Mouse (Mus musculus): ENCODE measurements at regions not wholly inside any gene's neighbourhood (a gene's known extent, or its start where the extent isn't known, plus 50 kb on each side); places are given as distances from the start of the nearest gene placed in this dataset.

DNA sequence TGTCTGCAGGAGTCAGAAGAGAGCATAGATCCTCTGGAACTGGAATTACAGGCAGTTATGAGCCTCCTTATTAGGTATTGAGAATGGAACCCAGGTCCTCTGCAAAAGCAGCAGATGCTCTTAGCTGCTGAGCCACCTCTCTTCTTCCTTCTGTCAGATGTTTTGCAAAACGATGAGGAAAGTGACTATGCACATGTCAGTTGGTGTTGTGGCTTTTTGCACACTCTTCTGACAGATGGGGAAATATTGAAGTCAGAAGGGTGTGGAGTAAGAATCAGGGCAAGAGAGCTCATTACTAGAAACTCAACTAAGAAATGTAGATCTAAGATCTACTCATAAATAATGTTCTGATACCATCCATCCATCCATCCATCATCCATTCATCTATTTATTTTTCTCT lies 102.4 kb downstream of the Cdca7 start:
- no peak for ATAC-seq (ENCODE audit: low FRiP score)
- Histone ChIP-seq H3K9me3 (no peaks in the 10 kb centered on the region), H3K4me1 (replicated peaks) (no peaks in the 10 kb centered on the region), H3K4me3 (no peak overlapping the region), H3K27me3 (0 out of 2 replicates have a peak, but pooled peaks cover 2% of the 10 kb centered on the region), H3K9ac (no peak overlapping the region), H3K36me3 (no peaks in the 10 kb centered on the region), H3K27ac (no peak overlapping the region), H3K4me2 (no peak overlapping the region)
- WGBS = 79% methylated on average over 1 of the region's 1 CpGs

DNA sequence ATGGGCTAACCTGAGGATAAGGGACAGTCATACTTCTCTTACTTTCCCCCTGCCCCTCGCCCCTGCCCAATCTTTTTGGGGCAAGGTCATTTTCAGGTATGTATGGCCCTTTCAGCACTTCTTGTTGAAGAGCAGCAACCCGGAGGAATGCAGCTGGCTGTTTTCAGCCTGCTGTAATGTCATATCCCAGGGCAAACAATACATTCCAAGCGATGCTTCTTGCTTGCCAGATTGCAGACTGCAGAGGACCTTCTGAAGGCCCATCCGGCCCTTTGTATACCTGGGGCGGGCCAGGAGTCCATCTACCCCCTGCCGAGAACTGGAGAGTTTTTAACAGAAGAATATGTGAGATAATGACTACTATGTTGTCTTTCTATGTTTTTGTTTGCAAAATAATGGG lies 105.2 kb downstream of the Cdca7 start:
- no peaks in the 10 kb centered on the region for H3K36me3 ChIP-seq
- H3K9me3 ChIP-seq = no peaks in the 10 kb centered on the region
- no peak overlapping the region for H3K9ac ChIP-seq
- no peaks in the 10 kb centered on the region for H3K4me1 ChIP-seq (replicated peaks)
- ATAC-seq (ENCODE audit: low FRiP score) = no peak
- no peak overlapping the region for H3K4me2 ChIP-seq
- 86% methylated on average over 6 of the region's 6 CpGs for WGBS
- no peaks in the 10 kb centered on the region for H3K27me3 ChIP-seq
- no peak overlapping the region for H3K27ac ChIP-seq
- H3K4me3 ChIP-seq = no peak overlapping the region

DNA sequence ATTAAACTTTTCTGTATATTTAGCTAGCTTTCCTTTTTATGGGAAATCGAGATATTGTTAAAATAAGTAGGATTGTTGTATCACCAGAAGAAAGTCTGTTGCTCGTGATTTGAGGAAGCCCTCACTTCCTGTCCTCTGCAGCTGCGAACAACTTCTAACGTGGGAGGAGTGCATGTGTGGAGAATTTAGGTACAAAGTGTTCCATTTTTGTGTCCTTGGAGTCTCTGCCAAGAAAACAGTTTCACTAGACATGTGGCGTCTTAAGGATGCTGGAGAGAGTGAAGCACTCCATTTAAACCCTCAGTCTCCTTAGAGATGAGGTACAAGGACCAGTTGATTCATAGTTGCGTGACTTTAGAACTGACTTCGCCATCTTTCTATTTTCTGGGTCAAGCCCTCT lies 112.9 kb downstream of the Cdca7 start:
- 88% methylated on average over 7 of the region's 7 CpGs for WGBS
- no peaks in the 10 kb centered on the region for H3K36me3 ChIP-seq
- H3K9me3 ChIP-seq = no peaks in the 10 kb centered on the region
- peaks cover 10% of the 10 kb centered on the region for H3K4me1 ChIP-seq (replicated peaks)
- no peak overlapping the region for H3K4me3 ChIP-seq
- H3K4me2 ChIP-seq = no peak overlapping the region
- no peak overlapping the region for H3K27ac ChIP-seq
- H3K9ac ChIP-seq = no peak overlapping the region
- ATAC-seq (ENCODE audit: low FRiP score) = no peak
- peaks cover 19% of the 10 kb centered on the region; the same call in 1 of the 2 replicates for H3K27me3 ChIP-seq

DNA sequence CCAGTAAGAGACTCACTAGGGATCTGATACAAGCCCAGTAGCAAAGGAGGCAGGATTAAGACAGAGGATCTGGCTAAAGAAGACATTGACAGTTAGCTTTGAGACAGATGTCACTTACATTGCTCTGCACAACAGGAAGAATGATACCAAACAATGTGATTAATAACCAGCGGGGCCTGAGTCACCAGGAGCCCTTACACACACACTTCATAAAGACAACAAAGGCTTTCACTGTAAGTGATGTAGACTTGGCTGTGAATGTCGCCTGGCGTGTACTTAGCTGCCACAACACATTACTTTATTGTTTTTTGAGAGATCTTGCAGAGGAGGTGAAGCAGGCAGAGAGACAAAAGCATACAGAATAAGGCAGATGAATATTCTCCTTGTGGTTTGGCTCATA lies 116.1 kb downstream of the Cdca7 start:
- Histone ChIP-seq H3K36me3 (no peaks in the 10 kb centered on the region), H3K4me2 (no peak overlapping the region), H3K27me3 (peaks cover 24% of the 10 kb centered on the region; the same call in 1 of the 2 replicates), H3K9ac (no peak overlapping the region), H3K27ac (no peak overlapping the region), H3K4me3 (no peak overlapping the region), H3K9me3 (no peaks in the 10 kb centered on the region), H3K4me1 (replicated peaks) (peaks cover 10% of the 10 kb centered on the region)
- WGBS = 19% methylated on average over 3 of the region's 3 CpGs
- no peak for ATAC-seq (ENCODE audit: low FRiP score)

DNA sequence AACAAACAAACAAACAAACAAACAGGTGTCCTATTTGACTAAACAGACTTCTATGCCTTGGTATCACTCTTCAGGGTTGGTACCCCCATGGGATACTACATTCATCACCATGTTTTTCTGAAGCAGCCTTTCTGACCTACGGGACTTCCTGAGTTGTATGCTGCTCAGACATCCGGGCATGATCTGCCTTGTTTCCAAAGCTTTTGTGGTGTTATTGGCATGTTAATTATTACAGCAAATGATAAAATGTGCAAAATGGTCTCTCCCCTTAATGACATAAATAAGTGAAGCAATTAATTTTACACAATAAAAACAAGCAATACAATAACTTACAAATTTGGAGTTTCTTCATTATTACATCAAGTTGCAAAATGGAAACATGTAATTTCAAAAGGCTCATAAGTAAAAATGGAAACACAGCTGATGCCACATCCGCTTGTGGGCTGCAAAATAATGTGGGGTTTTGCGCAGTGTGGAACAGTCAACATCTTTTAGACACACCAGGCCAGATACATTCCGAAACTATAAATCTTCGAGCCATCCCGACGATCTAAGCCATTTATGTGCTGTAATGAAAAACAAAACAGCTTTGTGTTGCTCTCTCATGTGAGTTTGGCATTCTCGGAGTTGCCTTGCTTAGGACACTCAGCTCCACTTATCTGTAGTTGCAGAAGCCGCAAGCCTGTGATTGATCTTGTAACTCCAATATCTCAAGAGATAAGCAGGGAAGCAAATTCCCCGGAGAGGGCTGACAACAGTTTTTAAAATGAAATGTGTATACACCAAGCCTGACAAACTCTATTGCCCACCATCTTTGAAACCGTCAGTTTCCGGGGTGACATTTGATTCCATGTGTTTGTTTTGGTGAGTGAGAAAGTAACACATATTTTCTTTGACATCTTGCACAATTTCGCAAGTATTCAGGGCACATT lies 121.3 kb downstream of the Cdca7 start:
- H3K4me3 ChIP-seq = no peak overlapping the region
- no peaks in the 10 kb centered on the region for H3K36me3 ChIP-seq
- H3K27me3 ChIP-seq = peaks cover 18% of the 10 kb centered on the region; the same call in 1 of the 2 replicates
- peaks cover 16% of the 10 kb centered on the region for H3K4me1 ChIP-seq (replicated peaks)
- H3K27ac ChIP-seq = no peak overlapping the region
- H3K4me2 ChIP-seq = peak overlapping the region; percentile 0; the same call in 1 of the 2 replicates
- H3K9me3 ChIP-seq = no peaks in the 10 kb centered on the region
- 49% methylated on average over 14 of the region's 14 CpGs for WGBS
- no peak for ATAC-seq (ENCODE audit: low FRiP score)
- H3K9ac ChIP-seq = no peak overlapping the region

DNA sequence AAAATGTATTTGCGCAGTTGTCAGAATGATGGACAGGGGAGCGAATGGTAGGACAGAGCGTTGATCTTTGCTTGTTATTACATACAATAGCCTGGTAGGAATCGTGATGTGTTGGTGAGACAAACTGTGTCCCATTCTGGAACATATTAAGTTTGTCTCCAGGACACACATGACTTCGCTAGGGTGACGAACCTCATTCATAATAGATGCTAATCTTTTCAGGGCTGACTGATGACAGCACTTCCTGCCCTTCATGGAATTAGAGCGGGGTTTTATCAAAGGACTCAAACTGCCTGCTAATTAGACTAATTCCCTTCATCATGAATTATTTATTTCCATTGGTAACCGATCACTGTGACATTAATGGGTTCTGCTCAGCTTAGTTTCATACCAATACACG lies 122.0 kb downstream of the Cdca7 start:
- no peaks in the 10 kb centered on the region for H3K9me3 ChIP-seq
- 23% methylated on average over 9 of the region's 9 CpGs for WGBS
- no peak overlapping the region for H3K4me3 ChIP-seq
- H3K36me3 ChIP-seq = no peaks in the 10 kb centered on the region
- no peak overlapping the region for H3K27ac ChIP-seq
- peaks cover 21% of the 10 kb centered on the region; the same call in 1 of the 2 replicates for H3K27me3 ChIP-seq
- H3K4me1 ChIP-seq (replicated peaks) = peaks cover 12% of the 10 kb centered on the region
- H3K4me2 ChIP-seq = peak overlapping the region; percentile 0; the same call in 1 of the 2 replicates
- ATAC-seq (ENCODE audit: low FRiP score) = peak; percentile 43; the same call in 1 of the 2 replicates
- no peak overlapping the region for H3K9ac ChIP-seq

DNA sequence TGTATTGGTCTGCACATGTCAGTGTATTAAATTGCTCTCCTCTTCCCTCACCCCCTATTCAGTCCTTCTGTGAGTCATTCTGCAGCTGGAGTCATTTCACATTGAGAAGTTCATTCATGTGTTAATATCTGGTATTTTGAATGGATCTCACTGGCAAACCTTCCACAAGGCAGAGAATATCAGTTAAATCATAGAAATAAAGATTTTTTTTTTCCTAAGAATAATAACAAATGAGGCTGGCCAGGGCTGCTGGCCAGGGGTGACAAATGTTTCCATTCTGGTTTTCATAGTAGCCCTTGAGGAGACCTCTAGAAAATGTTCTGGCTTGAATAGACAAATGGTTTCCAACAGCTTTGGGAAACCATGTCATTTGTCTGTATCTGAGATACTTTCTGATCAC lies 124.8 kb downstream of the Cdca7 start:
- Histone ChIP-seq H3K36me3 (no peaks in the 10 kb centered on the region), H3K4me3 (no peak overlapping the region), H3K9ac (no peak overlapping the region), H3K27ac (no peak overlapping the region), H3K4me1 (replicated peaks) (peaks cover 15% of the 10 kb centered on the region), H3K9me3 (no peaks in the 10 kb centered on the region), H3K4me2 (no peak overlapping the region), H3K27me3 (peaks cover 21% of the 10 kb centered on the region; the same call in 1 of the 2 replicates)
- ATAC-seq (ENCODE audit: low FRiP score) = no peak

DNA sequence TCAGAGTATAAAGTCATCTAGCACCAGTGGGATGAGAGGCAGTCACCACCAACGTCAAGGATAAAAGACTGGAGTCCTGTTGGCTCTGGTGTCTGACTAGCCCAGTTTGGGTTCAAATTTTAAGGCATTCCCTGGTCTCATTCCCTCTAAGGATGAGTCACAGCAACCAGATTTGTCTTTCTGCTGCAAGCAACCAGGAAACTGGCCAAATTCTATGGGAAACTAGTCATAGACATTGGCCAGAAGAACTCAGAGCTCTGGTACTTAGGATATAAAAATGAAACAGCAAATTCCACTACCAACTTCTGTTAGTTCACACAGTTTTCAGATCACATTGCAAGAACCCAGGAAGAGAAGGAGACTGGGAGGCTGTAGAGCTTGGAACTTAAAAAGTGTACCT lies 126.2 kb downstream of the Cdca7 start:
- no peak overlapping the region for H3K4me2 ChIP-seq
- no peak for ATAC-seq (ENCODE audit: low FRiP score)

DNA sequence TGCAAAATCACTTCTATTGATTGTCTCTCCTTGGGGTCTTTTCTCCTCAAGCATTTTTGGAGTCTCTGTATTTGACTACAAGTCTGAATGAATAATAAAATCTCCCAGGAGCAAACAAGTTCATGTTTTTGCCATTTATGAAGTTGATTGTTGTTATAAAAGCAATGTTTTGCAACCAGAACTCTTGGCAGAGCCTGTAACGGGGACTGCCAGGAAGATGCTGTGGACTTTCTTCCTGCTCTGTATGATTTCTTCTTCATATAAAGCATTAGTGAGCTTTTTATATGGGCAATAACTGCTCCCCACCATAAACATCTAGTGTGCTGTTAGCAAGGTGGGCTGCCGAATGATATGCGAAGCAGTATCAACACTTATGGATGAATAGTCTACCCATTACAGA lies 136.3 kb downstream of the Cdca7 start:
- H3K4me3 ChIP-seq = no peak overlapping the region
- no peak overlapping the region for H3K4me2 ChIP-seq
- H3K27ac ChIP-seq = no peak overlapping the region
- no peaks in the 10 kb centered on the region for H3K9me3 ChIP-seq
- H3K9ac ChIP-seq = no peak overlapping the region
- 95% methylated on average over 3 of the region's 3 CpGs for WGBS
- H3K27me3 ChIP-seq = peaks cover 17% of the 10 kb centered on the region
- no peaks in the 10 kb centered on the region for H3K36me3 ChIP-seq
- H3K4me1 ChIP-seq (replicated peaks) = peaks cover 7% of the 10 kb centered on the region; the same call in 1 of the 2 replicates
- no peak for ATAC-seq (ENCODE audit: low FRiP score)

More for the DNA sequence above, 126.2 kb downstream of the Cdca7 start:
- Histone ChIP-seq H3K4me1 (replicated peaks) (peaks cover 15% of the 10 kb centered on the region), H3K9me3 (no peaks in the 10 kb centered on the region), H3K4me3 (no peak overlapping the region), H3K36me3 (no peaks in the 10 kb centered on the region), H3K9ac (no peak overlapping the region), H3K27me3 (peaks cover 16% of the 10 kb centered on the region; the same call in 1 of the 2 replicates), H3K27ac (no peak overlapping the region)
- 69% methylated on average over 1 of the region's 1 CpGs for WGBS

DNA sequence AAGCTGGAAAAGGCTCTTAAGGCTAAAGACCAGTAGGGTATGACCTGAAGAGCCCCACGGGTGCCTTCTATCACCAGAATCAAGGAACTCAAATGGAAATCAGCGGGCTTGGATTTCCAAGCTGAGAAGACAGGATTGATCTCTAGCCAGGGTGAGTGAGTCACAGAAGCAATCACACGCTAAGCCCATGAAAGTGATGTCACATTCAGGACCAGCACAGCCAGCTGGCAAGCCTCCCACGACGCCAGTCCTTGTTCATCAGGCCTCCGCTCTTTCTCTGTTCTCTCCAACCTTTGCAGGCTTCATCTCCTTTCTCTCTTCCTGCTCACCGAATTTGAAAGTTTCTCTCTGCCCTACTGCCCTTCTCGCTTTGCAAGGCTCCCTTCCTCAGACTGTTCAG lies 138.3 kb downstream of the Cdca7 start:
- Histone ChIP-seq H3K36me3 (no peaks in the 10 kb centered on the region), H3K4me3 (no peak overlapping the region), H3K9ac (no peak overlapping the region), H3K4me2 (no peak overlapping the region), H3K27me3 (peaks cover 22% of the 10 kb centered on the region), H3K27ac (no peak overlapping the region), H3K4me1 (replicated peaks) (peaks cover 9% of the 10 kb centered on the region; the same call in 1 of the 2 replicates), H3K9me3 (no peaks in the 10 kb centered on the region)
- ATAC-seq (ENCODE audit: low FRiP score) = no peak
- 60% methylated on average over 8 of the region's 8 CpGs for WGBS

DNA sequence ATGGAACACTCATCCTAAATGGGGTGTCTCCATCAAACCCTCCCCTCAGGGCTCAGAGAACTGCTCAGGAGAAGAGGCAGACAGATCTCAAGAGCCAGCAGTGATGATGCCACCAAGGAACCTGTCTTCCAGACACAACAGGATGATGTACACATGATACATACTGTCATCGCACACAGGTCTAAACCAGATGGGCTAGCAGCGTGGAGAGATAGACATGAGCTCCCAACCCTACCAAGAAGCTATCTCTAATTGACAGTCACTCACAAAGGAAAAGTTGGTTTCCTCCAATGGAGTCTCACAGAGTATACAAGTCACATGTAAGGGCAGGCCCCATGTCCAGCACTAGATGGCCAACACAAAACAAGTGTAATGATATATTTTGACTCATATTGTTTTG lies 139.9 kb downstream of the Cdca7 start:
- ATAC-seq (ENCODE audit: low FRiP score) = no peak
- peaks cover 22% of the 10 kb centered on the region for H3K27me3 ChIP-seq
- WGBS = 97% methylated on average over 2 of the region's 2 CpGs

DNA sequence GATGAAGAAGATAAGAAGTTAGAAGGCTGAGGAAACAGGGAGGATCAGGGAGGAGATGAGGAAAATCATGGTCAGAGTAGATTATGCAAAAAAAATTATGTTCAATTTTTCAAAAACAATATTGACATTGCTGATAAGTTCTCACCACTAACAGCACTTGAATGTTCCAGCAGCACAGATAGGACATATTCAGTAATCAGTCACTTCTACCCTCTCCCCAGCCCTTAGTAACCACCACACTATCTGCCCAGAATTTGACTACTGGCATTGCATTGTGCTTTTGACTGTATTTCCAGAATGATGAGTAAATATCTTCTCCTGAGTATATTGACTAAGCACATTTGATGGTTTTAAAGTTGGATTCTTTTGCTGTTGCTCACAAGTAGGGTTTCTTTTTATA lies 140.5 kb downstream of the Cdca7 start:
- Histone ChIP-seq H3K4me1 (replicated peaks) (peaks cover 21% of the 10 kb centered on the region), H3K9ac (no peak overlapping the region), H3K27me3 (peaks cover 22% of the 10 kb centered on the region), H3K4me3 (no peak overlapping the region), H3K27ac (no peak overlapping the region), H3K4me2 (no peak overlapping the region), H3K9me3 (no peaks in the 10 kb centered on the region), H3K36me3 (no peaks in the 10 kb centered on the region)
- ATAC-seq (ENCODE audit: low FRiP score) = no peak

More for the DNA sequence above, 139.9 kb downstream of the Cdca7 start:
- H3K9me3 ChIP-seq = no peaks in the 10 kb centered on the region
- no peaks in the 10 kb centered on the region for H3K36me3 ChIP-seq
- peaks cover 21% of the 10 kb centered on the region for H3K4me1 ChIP-seq (replicated peaks)
- no peak overlapping the region for H3K4me3 ChIP-seq
- H3K27ac ChIP-seq = no peak overlapping the region
- no peak overlapping the region for H3K4me2 ChIP-seq
- H3K9ac ChIP-seq = no peak overlapping the region

DNA sequence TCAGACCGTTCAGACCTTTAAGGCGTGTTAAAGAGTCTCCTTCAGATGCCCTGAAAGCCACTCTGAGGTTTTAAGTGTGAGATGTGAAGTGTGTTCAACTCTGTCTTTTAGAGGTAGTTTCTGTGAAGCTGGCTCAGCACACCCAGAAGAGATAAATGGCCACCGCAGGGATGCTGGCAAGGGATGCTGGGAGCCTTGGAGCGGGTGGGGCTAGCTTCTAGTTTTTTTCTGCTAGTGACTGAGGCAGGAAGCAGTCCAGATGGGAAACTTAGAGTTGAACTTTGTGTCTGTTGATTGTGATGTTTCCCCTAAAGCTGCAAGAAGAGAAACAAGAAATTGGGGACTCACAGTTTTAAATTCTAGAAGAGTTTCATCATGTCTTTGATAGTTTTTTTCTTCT lies 143.5 kb downstream of the Cdca7 start:
- Histone ChIP-seq H3K4me1 (replicated peaks) (peaks cover 18% of the 10 kb centered on the region), H3K4me2 (no peak overlapping the region), H3K4me3 (no peak overlapping the region), H3K36me3 (no peaks in the 10 kb centered on the region), H3K9ac (no peak overlapping the region), H3K9me3 (no peaks in the 10 kb centered on the region), H3K27me3 (peaks cover 10% of the 10 kb centered on the region; the same call in 1 of the 2 replicates), H3K27ac (no peak overlapping the region)
- 42% methylated on average over 4 of the region's 4 CpGs for WGBS
- ATAC-seq (ENCODE audit: low FRiP score) = no peak

Measured in hindbrain, embryonic 13.5 days (tissue).